Mouse (Mus musculus) liver, embryonic 14.5 days (tissue): ENCODE data around the gene Uqcr11.

Source experiments
- CTCF ChIP-seq: IDR thresholded peaks from 2 replicates; pipeline ENCODE4 v1.5.1; 2016; ENCODE audit warnings: antibody characterized with exemption, low read depth, control low read depth
- EP300 ChIP-seq: IDR thresholded peaks from 2 replicates; pipeline ENCODE4 v1.6.1; 2016; ENCODE audit warnings: antibody characterized with exemption, low read depth

GRCm38 (mm10) chr10:80398174-80398535 is 8.5 kb downstream of the Uqcr11 start:
- TF ChIP-seq CTCF (no peak), EP300 (no peak)
